Mouse (Mus musculus) lung, adult 2 months (tissue): ENCODE data around the gene Gon4l.

Experiments
- CTCF ChIP-seq: fragments of 200-500 bp; IDR thresholded peaks from 2 replicates; pipeline ENCODE4 v1.5.1; 2011; ENCODE audit warnings: mild to moderate bottlenecking, low read length, control low read depth; ENCODE audit not compliant: insufficient read depth
- POLR2A ChIP-seq: fragments of 200-500 bp; IDR thresholded peaks from 2 replicates; pipeline ENCODE4 v1.6.1; 2011; ENCODE audit warnings: low read depth, mild to moderate bottlenecking, control low read depth, low read length, borderline replicate concordance; ENCODE audit errors: extremely low read depth

DNA sequence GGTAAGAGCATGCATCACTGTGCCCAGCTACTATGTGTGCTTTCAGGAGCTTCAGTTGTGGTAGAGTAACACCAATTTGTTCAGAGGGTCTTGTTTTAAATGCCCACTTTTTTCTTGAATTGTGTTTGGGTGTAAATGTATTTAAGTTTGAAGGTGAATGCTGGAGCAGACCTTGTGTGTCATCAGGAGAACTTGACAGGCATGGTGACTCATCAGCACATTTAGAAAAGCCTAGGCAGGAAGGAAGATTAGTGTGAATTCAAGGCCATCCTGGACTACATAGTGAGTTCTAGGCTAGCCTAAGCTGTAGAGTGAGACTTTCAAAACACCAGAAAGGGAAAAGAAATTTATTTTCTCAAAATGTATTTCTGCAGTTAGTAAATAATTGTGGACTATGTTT is 118.7 kb downstream of the Gon4l start:
- no peak for TF ChIP-seq POLR2A
- TF ChIP-seq CTCF, result no peak
